Mouse (Mus musculus) E14TG2a.4 (cell line): Measurements from ENCODE around the gene Pdzd7.

Experiments
- H3K27me3 ChIP-seq: 2 replicates; pipeline ENCODE4 v1.6.1; 2014; ENCODE audit warnings: low read length, control low read depth; ENCODE audit not compliant: insufficient read depth
- H3K36me3 ChIP-seq: 2 replicates; pipeline ENCODE4 v1.6.1; 2014; ENCODE audit warnings: low read length, control low read depth; ENCODE audit not compliant: insufficient read depth
- H3K4me1 ChIP-seq: replicated peaks from 2 replicates; pipeline ENCODE4 v1.6.1; 2014; ENCODE audit warnings: low read depth, low read length, control low read depth
- H3K4me3 ChIP-seq: replicated peaks from 2 replicates; pipeline ENCODE4 v1.5.1; 2014; ENCODE audit warnings: mild to moderate bottlenecking, low read length
- H3K9me3 ChIP-seq: 2 replicates; pipeline ENCODE4 v1.6.1; 2014; ENCODE audit warnings: low read length, control low read depth
- CTCF ChIP-seq: conservative IDR thresholded peaks from 2 replicates; pipeline ENCODE4 v1.5.1; 2014; ENCODE audit warnings: low read length
- NANOG ChIP-seq: IDR thresholded peaks from 2 replicates; pipeline ENCODE4 v1.6.1; 2014; ENCODE audit warnings: borderline replicate concordance, low read length, mixed read lengths
- POU5F1 ChIP-seq: IDR thresholded peaks from 2 replicates; pipeline ENCODE4 v1.6.1; 2014; ENCODE audit warnings: low read length, borderline replicate concordance

Gene Pdzd7

DNA sequence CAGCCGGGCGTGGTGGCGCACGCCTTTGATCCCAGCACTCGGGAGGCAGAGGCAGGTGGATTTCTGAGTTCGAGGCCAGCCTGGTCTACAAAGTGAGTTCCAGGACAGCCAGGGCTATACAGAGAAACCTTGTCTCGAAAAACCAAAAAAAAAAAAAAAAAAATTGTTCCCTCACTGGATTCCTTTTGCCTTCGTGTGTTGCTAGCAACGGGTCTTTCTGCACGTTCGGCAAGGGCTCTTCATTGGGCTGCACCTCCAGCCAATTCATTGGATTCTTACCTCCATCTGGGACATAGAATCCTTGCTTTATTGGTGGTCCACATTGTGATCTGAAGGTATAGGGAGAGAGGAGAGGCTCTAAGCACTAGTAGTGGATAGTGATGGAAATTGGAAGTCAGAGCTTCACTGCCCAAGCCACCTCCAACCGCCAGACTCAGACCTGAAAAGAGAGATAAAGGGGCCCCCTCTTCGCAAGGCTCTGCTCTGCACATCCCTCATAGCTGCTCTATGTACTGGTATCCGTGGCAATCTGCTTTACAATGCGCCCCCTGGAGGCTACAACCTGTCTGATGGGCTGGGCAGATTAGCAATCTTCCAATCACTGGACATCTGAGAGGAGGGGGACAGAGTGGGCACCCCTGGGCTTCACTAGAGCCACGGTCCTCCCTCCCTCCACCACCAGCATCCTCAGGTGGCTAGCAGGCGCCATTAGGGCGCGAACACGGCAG, 18.2 kb upstream of the Pdzd7 start:
- Histone ChIP-seq H3K4me1 (peaks cover 37% of the 10 kb centered on the region), H3K36me3 (no peaks in the 10 kb centered on the region), H3K27me3 (peaks cover 39% of the 10 kb centered on the region), H3K4me3 (peak overlapping the region; percentile 39; the same call in 1 of the 2 replicates), H3K9me3 (no peaks in the 10 kb centered on the region)
- TF ChIP-seq CTCF (peak; percentile 50), NANOG (no peak), POU5F1 (no peak)

DNA sequence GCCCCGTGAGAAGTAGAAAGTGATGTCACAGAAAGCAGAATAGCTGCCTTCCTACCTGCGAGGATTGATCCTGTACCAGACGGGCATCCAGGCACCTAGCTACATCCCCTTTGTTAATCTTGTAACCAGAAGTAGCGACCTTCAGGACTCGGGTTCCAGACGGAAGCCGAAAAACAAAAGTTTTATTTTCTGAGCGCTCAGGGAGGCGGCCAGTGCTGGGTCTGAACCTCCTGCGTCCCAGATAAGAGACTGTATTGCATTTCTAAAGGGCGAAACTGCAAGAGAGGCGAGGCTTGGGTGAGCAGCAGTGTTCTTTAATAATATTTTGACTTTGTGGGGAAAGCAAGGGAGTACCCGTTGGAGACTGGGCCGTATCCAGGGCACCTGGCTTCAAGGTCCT, 13.3 kb upstream of the Pdzd7 start:
- H3K4me3 ChIP-seq = peak overlapping the region; percentile 85
- H3K27me3 ChIP-seq = peaks cover 2% of the 10 kb centered on the region; the same call in 1 of the 2 replicates
- H3K36me3 ChIP-seq = no peaks in the 10 kb centered on the region
- H3K4me1 ChIP-seq = peaks cover 42% of the 10 kb centered on the region
- no peaks in the 10 kb centered on the region for H3K9me3 ChIP-seq
- TF ChIP-seq CTCF (no peak), POU5F1 (no peak), NANOG (no peak)

DNA sequence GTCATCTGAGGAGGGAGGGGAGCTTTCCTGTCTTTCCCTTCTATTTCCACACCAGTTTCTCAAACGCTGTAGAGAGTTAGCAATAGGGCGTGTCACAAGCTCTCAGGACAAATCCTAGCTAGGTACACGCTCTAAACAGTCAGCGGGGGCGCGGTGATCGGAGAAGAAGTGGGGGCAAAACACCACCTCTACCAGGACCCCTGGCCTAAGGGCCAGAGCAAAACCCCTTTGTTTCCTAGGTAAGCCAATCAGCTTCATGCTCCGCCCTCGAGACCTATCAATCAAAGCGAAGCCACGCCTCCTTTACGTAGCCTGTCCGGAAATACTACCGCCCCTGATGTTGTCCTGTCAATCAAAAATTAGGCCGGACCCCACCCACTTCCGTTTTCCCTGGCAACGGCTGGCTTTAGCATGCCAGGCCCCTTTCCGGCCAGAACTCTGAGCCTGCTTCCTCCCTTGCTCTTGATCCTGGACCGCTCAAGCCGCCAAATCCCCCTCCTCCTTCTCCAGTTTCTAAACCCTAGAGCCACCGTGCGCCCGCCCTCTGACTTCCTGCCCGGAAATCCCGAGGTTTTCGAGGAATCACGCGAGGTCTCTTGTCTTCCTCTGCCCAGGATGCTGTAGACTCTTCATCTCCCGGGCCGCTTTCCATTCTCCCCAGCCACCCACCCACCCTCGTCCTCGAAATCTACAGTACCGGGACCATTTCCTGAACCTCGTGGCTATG, 12.8 kb upstream of the Pdzd7 start:
- H3K27me3 ChIP-seq = peaks cover 2% of the 10 kb centered on the region; the same call in 1 of the 2 replicates

DNA sequence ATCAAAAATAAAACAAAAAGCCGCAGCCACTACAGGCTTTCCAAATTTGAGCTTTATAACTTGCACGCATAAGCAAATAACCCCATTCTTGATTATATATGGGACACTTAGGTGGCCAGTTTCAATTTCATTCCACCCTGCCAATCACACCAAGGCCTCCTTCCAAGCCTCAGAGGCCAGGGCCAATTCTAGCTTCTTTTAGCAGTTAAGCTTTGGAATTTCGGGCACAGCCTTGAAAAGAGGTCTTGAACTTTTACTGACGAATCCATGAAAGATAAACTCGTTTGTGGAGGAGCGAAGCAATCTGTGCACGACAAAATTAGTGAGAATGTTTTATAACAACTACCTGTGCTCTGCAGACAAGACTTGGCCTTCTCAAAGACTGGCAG, 12.2 kb upstream of the Pdzd7 start:
- H3K4me1 ChIP-seq = peaks cover 49% of the 10 kb centered on the region
- H3K36me3 ChIP-seq = peaks cover under 1% of the 10 kb centered on the region; the same call in 1 of the 2 replicates
- H3K27me3 ChIP-seq = peaks cover 2% of the 10 kb centered on the region; the same call in 1 of the 2 replicates
- TF ChIP-seq NANOG (no peak), POU5F1 (no peak), CTCF (no peak)
- H3K4me3 ChIP-seq = peak overlapping the region; percentile 85
- H3K9me3 ChIP-seq = no peaks in the 10 kb centered on the region

More for the DNA sequence above, 12.8 kb upstream of the Pdzd7 start:
- H3K9me3 ChIP-seq = no peaks in the 10 kb centered on the region
- H3K4me1 ChIP-seq = peaks cover 46% of the 10 kb centered on the region
- no peaks in the 10 kb centered on the region for H3K36me3 ChIP-seq
- peak overlapping the region; percentile 85 for H3K4me3 ChIP-seq
- TF ChIP-seq POU5F1 (no peak), NANOG (no peak), CTCF (no peak)

DNA sequence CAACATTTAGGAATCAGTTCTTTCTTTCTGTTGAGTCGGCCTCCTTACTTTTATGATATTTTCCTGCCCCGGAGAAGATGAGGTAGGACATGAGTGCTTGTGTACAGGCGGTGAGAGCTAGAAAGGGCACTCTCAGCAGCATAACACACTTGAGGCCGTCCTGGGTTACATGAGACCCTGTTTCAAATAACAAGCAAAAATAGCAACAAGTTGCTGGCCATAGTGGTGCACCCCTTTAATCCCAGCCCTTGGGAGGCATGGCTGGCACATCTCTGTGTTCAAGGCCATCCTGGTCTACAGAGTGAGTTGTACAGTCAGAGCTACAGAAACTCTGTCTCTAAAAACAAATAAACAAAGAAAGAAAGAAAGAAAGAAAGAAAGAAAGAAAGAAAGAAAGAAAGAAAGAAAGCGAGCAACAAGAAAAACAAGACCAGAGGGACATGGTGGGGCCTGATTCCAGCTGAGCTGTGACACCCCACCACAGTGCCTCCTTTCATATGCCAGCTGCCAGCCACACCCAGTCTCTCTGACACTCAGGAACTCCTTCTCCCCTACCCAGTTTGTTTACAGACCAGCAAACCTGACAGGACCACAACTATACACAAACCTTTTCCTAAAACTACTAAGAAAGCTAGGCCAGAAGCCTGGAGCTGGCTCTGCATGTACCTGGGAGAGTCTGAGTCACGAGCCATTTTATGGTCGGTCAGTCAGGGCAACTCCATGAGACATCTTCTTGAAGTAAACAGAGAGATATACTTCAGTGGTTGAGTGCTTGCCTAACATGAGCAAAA, 11.6 kb upstream of the Pdzd7 start:
- TF ChIP-seq NANOG (no peak), CTCF (no peak), POU5F1 (no peak)
- Histone ChIP-seq H3K4me1 (peaks cover 49% of the 10 kb centered on the region), H3K9me3 (no peaks in the 10 kb centered on the region), H3K36me3 (peaks cover 5% of the 10 kb centered on the region; the same call in 1 of the 2 replicates), H3K4me3 (0 out of 2 replicates have a peak overlapping the region, but pooled peaks have one; percentile 4), H3K27me3 (peaks cover 2% of the 10 kb centered on the region; the same call in 1 of the 2 replicates)

DNA sequence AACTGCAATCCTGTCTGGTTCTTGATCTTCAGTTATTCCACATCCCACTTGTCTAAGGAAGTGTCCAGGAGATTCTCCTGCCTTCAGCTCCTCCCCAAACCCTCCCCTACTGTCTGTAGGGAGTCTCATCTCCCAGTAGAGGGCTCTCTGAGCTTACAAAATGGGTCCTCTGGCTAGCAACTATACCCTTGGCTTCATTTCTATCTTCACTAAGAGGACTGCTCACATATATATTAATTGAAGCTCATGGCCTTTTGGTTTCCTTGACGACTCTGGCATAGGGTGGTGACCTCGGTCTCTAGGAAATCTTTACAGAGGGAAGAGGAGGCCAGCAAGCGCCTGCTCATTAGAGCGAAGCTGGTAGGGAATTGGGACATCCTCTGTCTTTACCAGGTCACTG, 10.8 kb upstream of the Pdzd7 start:
- H3K36me3 ChIP-seq = peaks cover 5% of the 10 kb centered on the region; the same call in 1 of the 2 replicates
- H3K9me3 ChIP-seq = no peaks in the 10 kb centered on the region
- H3K27me3 ChIP-seq = peaks cover 2% of the 10 kb centered on the region; the same call in 1 of the 2 replicates
- TF ChIP-seq POU5F1 = no peak
- TF ChIP-seq CTCF = peak; percentile 33
- H3K4me1 ChIP-seq = peaks cover 49% of the 10 kb centered on the region
- H3K4me3 ChIP-seq = no peak overlapping the region

DNA sequence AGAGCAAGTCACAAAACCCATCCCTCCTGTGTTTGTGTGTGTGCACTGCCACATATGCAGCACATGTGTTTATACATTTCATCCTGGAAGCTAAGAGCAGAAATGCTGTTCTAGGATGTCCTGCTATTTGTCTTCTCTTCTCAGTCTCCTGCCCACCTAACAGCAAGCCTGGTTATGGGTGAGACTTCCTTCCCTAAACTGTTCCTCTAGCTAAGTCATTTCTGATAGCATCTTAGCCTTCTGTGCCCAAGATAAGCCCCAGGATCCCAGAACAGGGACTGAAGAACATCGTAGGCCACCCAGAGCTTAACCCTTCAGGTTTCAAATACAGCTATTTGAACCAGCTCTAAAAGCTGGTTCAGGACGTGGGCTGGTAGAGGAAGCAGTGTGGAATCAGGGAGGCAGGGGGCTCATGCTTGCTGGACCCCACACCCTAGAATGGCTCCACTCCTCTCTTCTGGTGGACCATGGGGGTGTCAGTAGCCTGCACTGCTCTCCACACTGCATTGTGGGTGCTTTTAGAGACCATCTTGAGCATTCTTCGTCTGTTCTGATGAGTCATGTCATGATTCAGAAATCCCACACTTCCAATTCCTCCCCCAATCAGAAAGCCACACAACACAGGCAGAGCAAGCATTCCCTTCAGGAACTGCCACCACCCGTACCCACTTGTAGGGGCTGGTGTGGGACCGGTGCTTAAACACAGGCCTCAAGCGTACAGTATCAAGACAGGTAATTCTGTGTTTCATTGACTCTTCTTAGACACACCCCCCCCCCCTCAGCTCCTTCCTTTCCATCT, 9.6 kb upstream of the Pdzd7 start:
- H3K4me3 ChIP-seq = no peak overlapping the region
- peaks cover 5% of the 10 kb centered on the region; the same call in 1 of the 2 replicates for H3K36me3 ChIP-seq
- H3K9me3 ChIP-seq = no peaks in the 10 kb centered on the region
- peaks cover 10% of the 10 kb centered on the region for H3K27me3 ChIP-seq
- H3K4me1 ChIP-seq = peaks cover 53% of the 10 kb centered on the region
- TF ChIP-seq POU5F1 (no peak), CTCF (no peak), NANOG (no peak)
